Mouse (Mus musculus) forebrain, embryonic 11.5 days (tissue): ENCODE measurements around the gene Rfc1. TPM values are rescaled to one million over a fixed set of nuclear protein-coding genes. Genes with fewer than 3 reads are reported as not detected.
"Not testable (repeated sequence)": the region's sequence is repeated elsewhere in the genome, so short reads cannot be mapped to it uniquely, and the experiment has no call there.

ENCODE experiments used
- ATAC-seq: fragments of 200-750 bp; cut with Nextera tagmentation; replicated peaks from 2 replicates; pipeline ENCODE4 v1.8.0; 2017; ENCODE audit warnings: moderate TSS enrichment; ENCODE audit not compliant: low FRiP score
- DNase-seq: peaks from one replicate; pipeline ENCODE4 v3.0.0-alpha.2; 2017; ENCODE audit warnings: low spot score
- H3K27ac ChIP-seq: fragments of 300-500 bp; sonication (generic); 2 replicates; pipeline ENCODE4 v1.5.1; 2014; ENCODE audit warnings: low read depth, low read length
- H3K27me3 ChIP-seq: fragments of 300-500 bp; sonication (generic); 2 replicates; pipeline ENCODE4 v1.6.1; 2014; ENCODE audit warnings: mild to moderate bottlenecking, low read length, mixed read lengths; ENCODE audit not compliant: control insufficient read depth, insufficient read depth
- H3K36me3 ChIP-seq: fragments of 300-500 bp; sonication (generic); 2 replicates; pipeline ENCODE4 v1.6.1; 2014; ENCODE audit warnings: mild to moderate bottlenecking, low read length, moderate library complexity, mixed read lengths; ENCODE audit not compliant: control insufficient read depth, insufficient read depth
- H3K4me1 ChIP-seq: fragments of 300-500 bp; sonication (generic); replicated peaks from 2 replicates; pipeline ENCODE4 v1.6.1; 2014; ENCODE audit warnings: low read length, mixed read lengths; ENCODE audit not compliant: control insufficient read depth, insufficient read depth
- H3K4me2 ChIP-seq: fragments of 300-500 bp; sonication (generic); 2 replicates; pipeline ENCODE4 v1.6.1; 2014; ENCODE audit warnings: low read depth, mild to moderate bottlenecking, low read length, moderate library complexity, mixed read lengths; ENCODE audit not compliant: severe bottlenecking
- H3K4me3 ChIP-seq: fragments of 300-500 bp; sonication (generic); 2 replicates; pipeline ENCODE4 v1.5.1; 2014; ENCODE audit warnings: low read depth, low read length
- H3K9ac ChIP-seq: fragments of 300-500 bp; sonication (generic); 2 replicates; pipeline ENCODE4 v1.6.1; 2014; ENCODE audit warnings: low read length
- H3K9me3 ChIP-seq: fragments of 300-500 bp; sonication (generic); 2 replicates; pipeline ENCODE4 v1.6.1; 2016; ENCODE audit warnings: low read length, mixed read lengths; ENCODE audit not compliant: control insufficient read depth
- WGBS: fragments of 180-500 bp; shearing (Covaris S2); extraction: QIAGEN DNeasy Blood & Tissue Kit; methylation state at CpG from one replicate; pipeline ENCODE4 v1.1.7; 2014; 5-methylcytosine and 5-hydroxymethylcytosine counted together
- polyA plus RNA-seq: library from polyadenylated mRNA; unstranded; fragments of >200 nt; fragmentation: Nextera tagmentation; extraction: Ambion mirVana; gene quantifications from 2 replicates; pipeline ENCODE4 v1.2.1, GENCODE M21; 2014

Rfc1 gene
- polyA plus RNA-seq, 1 experiment from 2014 or later = 99.7 TPM

GRCm38 (mm10) chr5:65293627-65294026, 41.8 kb downstream of the Rfc1 start:
- Histone ChIP-seq H3K4me1 (no peaks in the 10 kb centered on the region), H3K27me3 (no peaks in the 10 kb centered on the region), H3K36me3 (peaks cover 7% of the 10 kb centered on the region; the same call in 1 of the 2 replicates), H3K27ac (no peak overlapping the region), H3K9me3 (no peaks in the 10 kb centered on the region), H3K4me2 (no peak overlapping the region), H3K4me3 (no peak overlapping the region), H3K9ac (no peak overlapping the region)
- ATAC-seq = no peak
- no peak for DNase-seq
- 91% methylated on average over 6 of the region's 6 CpGs for WGBS

DNA sequence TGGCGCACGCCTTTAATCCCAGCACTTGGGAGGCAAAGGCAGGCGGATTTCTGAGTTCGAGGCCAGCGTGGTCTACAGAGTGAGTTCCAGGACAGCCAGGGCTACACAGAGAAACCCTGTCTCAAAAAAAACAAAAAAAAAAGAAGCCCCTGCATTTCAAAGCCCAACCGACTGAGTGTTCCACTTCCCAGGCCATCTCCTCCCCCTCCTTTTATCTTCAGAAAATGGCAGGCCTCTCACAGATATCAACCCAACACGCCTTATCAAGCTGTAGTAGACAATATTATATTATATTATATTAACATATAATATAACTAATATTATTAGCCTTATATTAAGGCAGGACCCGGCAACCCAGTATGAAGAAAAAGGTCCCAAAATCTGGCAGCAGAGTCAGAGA, 46.5 kb downstream of the Rfc1 start:
- H3K4me3 ChIP-seq, H3K36me3 ChIP-seq, H3K27me3 ChIP-seq, H3K4me2 ChIP-seq, H3K27ac ChIP-seq, DNase-seq, ATAC-seq, H3K4me1 ChIP-seq, H3K9ac ChIP-seq, H3K9me3 ChIP-seq: not testable (repeated sequence)
- WGBS = 91% methylated on average over 8 of the region's 8 CpGs

- WGBS = 91% methylated on average over 24 of the region's 24 CpGs
- Histone ChIP-seq H3K27ac (no peak overlapping the region), H3K4me1 (no peaks in the 10 kb centered on the region), H3K9ac (no peak overlapping the region), H3K36me3 (peaks cover 10% of the 10 kb centered on the region), H3K9me3 (no peaks in the 10 kb centered on the region; the same call in 1 of the 2 replicates), H3K27me3 (no peaks in the 10 kb centered on the region), H3K4me2 (no peak overlapping the region), H3K4me3 (no peak overlapping the region)
- DNase-seq (no peak), ATAC-seq (no peak)
Observed at GRCm38 (mm10) chr5:65287751-65288701, 47.4 kb downstream of the Rfc1 start.

GRCm38 (mm10) chr5:65284171-65284570, 51.3 kb downstream of the Rfc1 start:
- peaks cover 8% of the 10 kb centered on the region for H3K36me3 ChIP-seq
- WGBS = 91% methylated on average over 3 of the region's 3 CpGs
- DNase-seq = peak; percentile 63

DNA sequence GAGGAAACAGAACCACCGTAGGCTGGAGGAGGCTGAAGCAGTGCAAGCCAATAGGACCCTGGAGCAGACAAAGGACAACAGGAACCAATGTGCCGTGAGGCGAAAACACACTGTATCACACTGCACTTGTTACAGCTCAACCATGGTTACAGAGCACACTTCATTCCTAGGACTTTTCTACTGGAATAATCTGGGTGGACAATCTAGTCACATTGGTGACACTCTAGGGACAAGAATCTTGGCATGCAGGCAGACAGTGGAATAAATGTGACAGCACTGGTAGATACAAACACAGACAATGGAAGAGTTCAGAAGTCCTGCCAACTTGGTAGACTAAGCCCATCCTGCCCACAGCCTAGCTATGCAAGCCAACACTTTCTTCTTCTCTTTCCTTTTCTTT, 54.3 kb downstream of the Rfc1 start:
- WGBS = 98% methylated on average over 3 of the region's 3 CpGs
- peaks cover 8% of the 10 kb centered on the region for H3K36me3 ChIP-seq

More at GRCm38 (mm10) chr5:65284171-65284570, 51.3 kb downstream of the Rfc1 start:
- no peak overlapping the region for H3K4me2 ChIP-seq
- H3K4me3 ChIP-seq = no peak overlapping the region
- H3K4me1 ChIP-seq = no peaks in the 10 kb centered on the region
- H3K9ac ChIP-seq = no peak overlapping the region
- no peaks in the 10 kb centered on the region for H3K27me3 ChIP-seq
- no peak overlapping the region for H3K27ac ChIP-seq
- no peaks in the 10 kb centered on the region; the same call in 1 of the 2 replicates for H3K9me3 ChIP-seq
- no peak for ATAC-seq

GRCm38 (mm10) chr5:65279133-65279651, 56.3 kb downstream of the Rfc1 start:
- Histone ChIP-seq H3K4me3 (no peak overlapping the region), H3K36me3 (peaks cover 3% of the 10 kb centered on the region), H3K4me2 (no peak overlapping the region), H3K27me3 (no peaks in the 10 kb centered on the region), H3K4me1 (no peaks in the 10 kb centered on the region), H3K27ac (no peak overlapping the region), H3K9me3 (no peaks in the 10 kb centered on the region; the same call in 1 of the 2 replicates), H3K9ac (no peak overlapping the region)
- no peak for DNase-seq
- ATAC-seq = no peak
- 93% methylated on average over 6 of the region's 6 CpGs for WGBS

More for the DNA sequence above, 54.3 kb downstream of the Rfc1 start:
- Histone ChIP-seq H3K9me3 (no peaks in the 10 kb centered on the region; the same call in 1 of the 2 replicates), H3K4me2 (no peak overlapping the region), H3K4me3 (no peak overlapping the region), H3K27ac (no peak overlapping the region), H3K4me1 (no peaks in the 10 kb centered on the region), H3K27me3 (no peaks in the 10 kb centered on the region), H3K9ac (no peak overlapping the region)
- ATAC-seq (no peak), DNase-seq (no peak)

DNA sequence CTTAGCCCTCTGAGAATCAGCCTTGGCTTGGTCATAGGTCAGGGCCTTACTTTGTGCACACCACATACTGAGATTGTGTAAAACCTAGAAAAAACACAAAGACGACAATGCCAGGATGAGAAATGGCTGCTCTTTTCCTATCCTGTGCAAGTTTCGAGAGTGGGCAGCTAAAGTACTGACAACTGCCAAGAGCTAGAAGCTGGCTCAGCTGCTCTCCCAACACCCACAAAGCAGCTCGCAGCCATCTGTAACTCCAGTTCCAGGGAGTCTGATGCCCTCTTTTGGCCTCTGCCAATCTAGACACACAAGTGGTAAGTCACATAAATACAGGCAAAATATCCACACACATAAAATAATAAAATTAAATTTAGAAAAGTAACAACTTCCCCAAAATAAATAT, 61.5 kb downstream of the Rfc1 start:
- Histone ChIP-seq H3K27ac (no peak overlapping the region), H3K36me3 (no peaks in the 10 kb centered on the region; the same call in 1 of the 2 replicates), H3K9ac (no peak overlapping the region), H3K4me1 (no peaks in the 10 kb centered on the region), H3K27me3 (no peaks in the 10 kb centered on the region), H3K9me3 (no peaks in the 10 kb centered on the region), H3K4me3 (no peak overlapping the region), H3K4me2 (no peak overlapping the region)
- DNase-seq = no peak
- ATAC-seq = no peak
- WGBS = 87% methylated on average over 3 of the region's 3 CpGs

DNA sequence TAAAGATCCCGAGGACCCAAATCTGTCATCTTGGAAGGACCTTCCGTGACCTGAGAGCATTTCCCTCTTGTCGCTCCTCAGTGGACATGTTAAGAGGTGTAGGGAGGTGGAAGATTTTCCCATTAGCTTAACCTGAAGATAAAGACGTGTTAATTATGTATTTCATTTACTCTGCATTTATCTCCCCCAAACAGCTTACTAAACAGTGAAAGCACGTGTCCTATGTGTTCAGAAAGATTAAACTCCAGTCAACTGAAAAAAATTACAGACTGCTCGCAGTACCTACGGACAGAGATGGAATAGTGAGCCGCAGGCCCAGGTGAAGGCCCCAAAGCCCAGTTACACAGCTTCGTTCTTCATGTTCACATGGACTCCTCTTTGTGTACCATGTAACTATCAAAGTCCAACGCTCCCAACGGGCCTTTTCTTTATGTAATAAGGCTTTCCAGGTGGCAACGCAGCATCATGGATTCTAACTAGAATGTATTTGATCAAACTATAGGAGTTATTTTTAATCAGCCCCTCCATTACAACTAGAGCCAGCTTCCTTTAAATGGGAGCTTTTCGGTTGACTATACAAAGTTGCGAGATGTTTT, 77.5 kb downstream of the Rfc1 start:
- Histone ChIP-seq H3K27me3 (no peaks in the 10 kb centered on the region), H3K36me3 (no peaks in the 10 kb centered on the region; the same call in 1 of the 2 replicates), H3K4me1 (no peaks in the 10 kb centered on the region), H3K9ac (no peak overlapping the region), H3K27ac (no peak overlapping the region), H3K4me2 (no peak overlapping the region), H3K9me3 (no peaks in the 10 kb centered on the region), H3K4me3 (no peak overlapping the region)
- DNase-seq (no peak), ATAC-seq (no peak)
- 92% methylated on average over 14 of the region's 14 CpGs for WGBS
